Mouse (Mus musculus): ENCODE measurements around the gene A030005L19Rik. TPM values are rescaled to one million over a fixed set of nuclear protein-coding genes. Genes with fewer than 3 reads are reported as not detected.
"Not testable (repeated sequence)": the region's sequence is repeated elsewhere in the genome, so short reads cannot be mapped to it uniquely, and the experiment has no call there.

Gene A030005L19Rik
- polyA plus RNA-seq, 1 experiment from 2014 or later: not detected

DNA sequence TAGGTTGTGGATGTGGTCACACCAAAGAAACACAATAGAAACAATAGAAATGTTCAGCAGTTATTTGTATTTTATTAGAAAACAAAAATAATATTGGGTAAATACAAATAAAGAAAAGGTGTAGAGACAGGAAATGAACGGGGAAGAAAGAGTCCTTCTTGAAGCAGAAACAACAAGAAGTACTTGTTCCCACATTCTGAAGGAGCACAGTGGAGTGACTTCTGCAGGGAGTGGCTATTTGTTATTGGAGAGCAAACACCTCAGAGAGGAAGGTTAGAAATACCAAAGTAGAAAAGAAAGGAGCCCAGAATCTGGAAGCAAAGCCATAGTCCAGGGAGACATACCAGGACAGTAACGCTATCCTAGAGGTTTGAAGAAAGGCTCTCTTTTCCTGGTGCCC lies 29.4 kb downstream of the A030005L19Rik start:
- ATAC-seq (ENCODE audit: low FRiP score); H3K9ac ChIP-seq; H3K27me3 ChIP-seq; H3K4me3 ChIP-seq (replicated peaks); H3K27ac ChIP-seq; H3K4me2 ChIP-seq; H3K36me3 ChIP-seq (replicated peaks); H3K4me1 ChIP-seq; H3K9me3 ChIP-seq: not testable (repeated sequence)
- 93% methylated on average over 1 of the region's 2 CpGs for WGBS

DNA sequence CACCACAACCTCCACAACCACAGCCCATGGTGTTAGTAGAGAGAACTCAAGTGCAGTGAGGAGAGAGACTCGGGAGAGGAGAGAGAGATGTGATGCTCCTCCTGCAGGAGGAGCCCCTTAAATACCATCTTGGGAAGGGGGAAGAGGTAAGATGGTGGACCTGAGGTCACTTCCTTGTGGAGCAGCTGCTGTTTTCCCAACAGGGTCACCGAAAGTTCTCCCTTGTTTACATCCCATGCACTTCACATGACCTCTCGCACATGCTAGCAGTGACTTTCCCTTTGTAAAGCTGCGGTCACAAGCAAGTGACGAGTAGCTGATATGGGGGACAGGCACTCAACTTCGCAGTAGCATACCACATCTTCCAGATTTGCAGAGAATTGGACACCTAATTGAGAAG lies 30.2 kb downstream of the A030005L19Rik start, which contains the start of gene A030003K21Rik:
A030003K21Rik (minus strand) TSS at position 94 of the 400 bp plus-strand sequence.
- H3K27ac ChIP-seq; H3K9ac ChIP-seq; H3K27me3 ChIP-seq; H3K4me3 ChIP-seq (replicated peaks); H3K4me2 ChIP-seq; H3K9me3 ChIP-seq; H3K36me3 ChIP-seq (replicated peaks); ATAC-seq (ENCODE audit: low FRiP score); H3K4me1 ChIP-seq: not testable (repeated sequence)
- no CpG with 5 or more reads among the region's 6 CpGs for WGBS

DNA sequence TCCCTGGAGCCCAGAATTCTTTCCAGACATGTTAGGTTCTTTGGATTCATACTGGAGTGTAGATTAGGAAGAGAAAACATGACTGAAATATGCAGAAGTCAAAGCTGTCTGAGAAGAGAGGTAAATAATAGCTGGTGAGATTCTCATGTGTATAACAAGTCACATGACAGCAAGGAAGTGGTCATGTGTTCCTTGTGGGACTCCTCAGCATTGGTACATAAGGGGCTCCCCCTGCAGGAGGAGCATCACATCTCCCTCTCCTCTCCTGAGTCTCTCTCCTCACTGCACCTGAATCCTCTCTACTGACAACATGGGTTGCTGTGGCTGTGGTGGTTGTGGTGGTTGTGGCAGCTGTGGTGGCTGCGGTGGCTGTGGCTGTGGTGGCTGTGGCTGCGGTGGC lies 32.9 kb downstream of the A030005L19Rik start:
- H3K4me2 ChIP-seq; H3K36me3 ChIP-seq (replicated peaks); H3K9me3 ChIP-seq; H3K9ac ChIP-seq; H3K4me3 ChIP-seq (replicated peaks); H3K27ac ChIP-seq; ATAC-seq (ENCODE audit: low FRiP score); H3K27me3 ChIP-seq; H3K4me1 ChIP-seq: not testable (repeated sequence)
- 100% methylated on average over 2 of the region's 2 CpGs for WGBS

DNA sequence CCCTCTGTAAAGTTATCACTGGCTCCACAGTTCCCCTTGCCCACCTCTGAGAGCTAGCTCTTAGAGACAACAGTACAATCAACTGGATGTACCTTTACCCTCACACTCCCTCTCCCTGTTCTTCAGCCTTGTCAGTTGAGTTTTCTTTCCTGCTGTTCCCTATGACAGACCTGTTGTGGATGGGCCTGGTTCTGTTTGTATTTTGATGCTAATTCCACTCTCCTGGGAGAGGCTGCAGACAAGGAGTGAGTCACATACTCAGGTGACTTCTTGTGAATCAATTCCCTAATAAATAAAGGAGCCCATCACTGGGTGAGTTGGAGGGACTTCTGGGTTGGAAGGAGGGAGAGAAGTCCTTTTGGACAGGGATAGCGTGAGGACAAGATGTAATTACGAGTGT lies 35.5 kb downstream of the A030005L19Rik start:
- H3K9ac ChIP-seq: no peak overlapping the region
- H3K4me3 ChIP-seq (replicated peaks): no peak overlapping the region

DNA sequence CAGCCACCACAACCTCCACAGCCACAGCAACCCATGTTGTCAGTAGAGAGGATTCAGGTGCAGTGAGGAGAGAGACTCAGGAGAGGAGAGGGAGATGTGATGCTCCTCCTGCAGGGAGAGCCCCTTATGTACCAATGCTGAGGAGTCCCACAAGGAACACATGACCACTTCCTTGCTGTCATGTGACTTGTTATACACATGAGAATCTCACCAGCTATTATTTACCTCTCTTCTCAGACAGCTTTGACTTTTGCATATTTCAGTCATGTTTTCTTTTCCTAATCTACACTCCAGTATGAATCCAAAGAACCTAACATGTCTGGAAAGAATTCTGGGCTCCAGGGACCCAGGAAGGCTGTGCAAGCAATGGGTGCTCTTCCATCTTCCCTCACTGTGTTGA lies 42.8 kb downstream of the A030005L19Rik start, which contains the start of gene Gm7544:
Gm7544 (minus strand) TSS at position 101 of the 400 bp plus-strand sequence.
- not testable (repeated sequence) for H3K27me3 ChIP-seq; H3K4me3 ChIP-seq (replicated peaks); H3K27ac ChIP-seq; H3K36me3 ChIP-seq (replicated peaks); H3K4me2 ChIP-seq; ATAC-seq (ENCODE audit: low FRiP score); H3K4me1 ChIP-seq; H3K9me3 ChIP-seq; H3K9ac ChIP-seq

More for the DNA sequence above, 35.5 kb downstream of the A030005L19Rik start:
- Histone ChIP-seq H3K27ac (no peak overlapping the region), H3K4me1 (no peaks in the 10 kb centered on the region), H3K27me3 (no peaks in the 10 kb centered on the region), H3K4me2 (no peak overlapping the region), H3K9me3 (no peaks in the 10 kb centered on the region), H3K36me3 (replicated peaks) (no peaks in the 10 kb centered on the region)
- 83% methylated on average over 2 of the region's 2 CpGs for WGBS
- ATAC-seq (ENCODE audit: low FRiP score): no peak

DNA sequence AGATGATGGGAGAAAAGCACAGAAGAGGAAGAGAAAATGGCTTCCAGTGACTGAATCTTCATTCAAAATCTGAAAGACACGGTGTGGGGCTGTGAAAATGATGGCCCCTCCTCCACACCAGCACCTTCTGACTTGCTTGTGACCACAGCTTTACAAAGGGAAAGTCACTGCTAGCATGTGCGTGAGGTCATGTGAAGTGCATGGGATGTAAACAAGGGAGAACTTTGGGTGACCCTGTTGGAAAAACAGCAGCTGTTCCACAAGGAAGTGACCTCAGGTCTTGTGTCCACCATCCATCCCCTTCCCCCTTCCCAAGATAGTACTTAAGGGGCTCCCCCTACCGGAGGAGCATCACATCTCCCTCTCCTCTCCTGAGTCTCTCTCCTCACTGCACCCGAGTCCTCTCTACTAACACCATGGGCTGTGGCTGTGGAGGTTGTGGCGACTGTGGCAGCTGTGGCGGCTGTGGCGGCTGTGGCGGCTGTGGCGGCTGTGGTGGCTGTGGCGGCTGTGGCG lies 46.8 kb downstream of the A030005L19Rik start, which contains the start of gene Gm47955:
Gm47955 (plus strand) TSS at position 417 of the 516 bp plus-strand sequence.
- H3K9ac ChIP-seq: no peak within 1 kb of the TSS
- H3K4me1 ChIP-seq: no peaks in the 10 kb centered on the region
- H3K4me3 ChIP-seq (replicated peaks): no peak within 1 kb of the TSS
- no peak for ATAC-seq (ENCODE audit: low FRiP score)
- 92% methylated on average over 11 of the region's 11 CpGs for WGBS
- no peak within 1 kb of the TSS for H3K4me2 ChIP-seq
- no peak within 1 kb of the TSS for H3K27ac ChIP-seq
- H3K9me3 ChIP-seq: no peaks in the 10 kb centered on the region
- H3K36me3 ChIP-seq (replicated peaks): no peaks in the 10 kb centered on the region
- no peaks in the 10 kb centered on the region for H3K27me3 ChIP-seq

Other genes starting within 250 kb of the A030005L19Rik start
- gene Mff, start 188.4 kb upstream of the A030005L19Rik start, polyA plus RNA-seq (2016; fragmentation: Nextera tagmentation; extraction: Ambion mirVana): 285 and 304 TPM in 2 replicates
- 0.13 and 0.24 TPM in 2 replicates for gene Tm4sf20, start 144.9 kb upstream of the A030005L19Rik start, polyA plus RNA-seq (2016; fragmentation: Nextera tagmentation; extraction: Ambion mirVana)
- gene Gm47791, start 142.1 kb upstream of the A030005L19Rik start, polyA plus RNA-seq (2016; fragmentation: Nextera tagmentation; extraction: Ambion mirVana): not detected in 2 replicates
- gene Agfg1, start 73.8 kb upstream of the A030005L19Rik start, polyA plus RNA-seq (2016; fragmentation: Nextera tagmentation; extraction: Ambion mirVana): 39.5 and 41.8 TPM in 2 replicates
- not detected in 2 replicates for gene A030014E15Rik, start 11.6 kb downstream of the A030005L19Rik start, polyA plus RNA-seq (2016; fragmentation: Nextera tagmentation; extraction: Ambion mirVana)
- gene Gm6217, start 18.1 kb downstream of the A030005L19Rik start, polyA plus RNA-seq (2016; fragmentation: Nextera tagmentation; extraction: Ambion mirVana): not detected in 2 replicates
- gene A030003K21Rik, start 30.1 kb downstream of the A030005L19Rik start, polyA plus RNA-seq (2016; fragmentation: Nextera tagmentation; extraction: Ambion mirVana): not detected in 2 replicates
- gene Gm7544, start 42.7 kb downstream of the A030005L19Rik start, polyA plus RNA-seq (2016; fragmentation: Nextera tagmentation; extraction: Ambion mirVana): not detected in 2 replicates
- gene Gm47955, start 47.0 kb downstream of the A030005L19Rik start, polyA plus RNA-seq (2016; fragmentation: Nextera tagmentation; extraction: Ambion mirVana): not detected in 2 replicates
- not detected in 2 replicates for gene Gm47959, start 87.2 kb downstream of the A030005L19Rik start, polyA plus RNA-seq (2016; fragmentation: Nextera tagmentation; extraction: Ambion mirVana)
- gene Slc19a3, start 125.1 kb downstream of the A030005L19Rik start, polyA plus RNA-seq (2016; fragmentation: Nextera tagmentation; extraction: Ambion mirVana): 0.18 and 0.29 TPM in 2 replicates
- gene Krtap28-10, start 129.2 kb downstream of the A030005L19Rik start, polyA plus RNA-seq (2016; fragmentation: Nextera tagmentation; extraction: Ambion mirVana): not detected in 2 replicates
- gene Gm47969, start 131.6 kb downstream of the A030005L19Rik start, polyA plus RNA-seq (2016; fragmentation: Nextera tagmentation; extraction: Ambion mirVana): not detected in 2 replicates
- not detected in 2 replicates for gene A030005K14Rik, start 146.1 kb downstream of the A030005L19Rik start, polyA plus RNA-seq (2016; fragmentation: Nextera tagmentation; extraction: Ambion mirVana)
- not detected in 2 replicates for gene Krtap28-13, start 147.6 kb downstream of the A030005L19Rik start, polyA plus RNA-seq (2016; fragmentation: Nextera tagmentation; extraction: Ambion mirVana)
- gene Ccl20, start 203.4 kb downstream of the A030005L19Rik start, polyA plus RNA-seq (2016; fragmentation: Nextera tagmentation; extraction: Ambion mirVana): not detected in 2 replicates
- 0.19 and 0.26 TPM in 2 replicates for gene Daw1, start 246.4 kb downstream of the A030005L19Rik start, polyA plus RNA-seq (2016; fragmentation: Nextera tagmentation; extraction: Ambion mirVana)